Mouse (Mus musculus) kidney, postnatal 25 days (tissue): ENCODE results near the gene Rpl36al.

Experiments
- DNase-seq, 2 experiments: peaks; one replicate each; pipeline ENCODE4 v3.0.0; 2021; ENCODE audit warnings: mixed read lengths in 2 of 2

The Rpl36al gene

GRCm38 (mm10) chr12:69183583-69184308, at the start of gene Rpl36al, which contains the start of gene Mgat2:
Gene Rpl36al (minus strand): TSS chr12:69184083.
Gene Mgat2 (plus strand): TSS chr12:69184157.
- DNase-seq = peak; percentile 100

GRCm38 (mm10) chr12:69229251-69229650, 45.4 kb upstream of the Rpl36al start:
- no peak for DNase-seq

DNA sequence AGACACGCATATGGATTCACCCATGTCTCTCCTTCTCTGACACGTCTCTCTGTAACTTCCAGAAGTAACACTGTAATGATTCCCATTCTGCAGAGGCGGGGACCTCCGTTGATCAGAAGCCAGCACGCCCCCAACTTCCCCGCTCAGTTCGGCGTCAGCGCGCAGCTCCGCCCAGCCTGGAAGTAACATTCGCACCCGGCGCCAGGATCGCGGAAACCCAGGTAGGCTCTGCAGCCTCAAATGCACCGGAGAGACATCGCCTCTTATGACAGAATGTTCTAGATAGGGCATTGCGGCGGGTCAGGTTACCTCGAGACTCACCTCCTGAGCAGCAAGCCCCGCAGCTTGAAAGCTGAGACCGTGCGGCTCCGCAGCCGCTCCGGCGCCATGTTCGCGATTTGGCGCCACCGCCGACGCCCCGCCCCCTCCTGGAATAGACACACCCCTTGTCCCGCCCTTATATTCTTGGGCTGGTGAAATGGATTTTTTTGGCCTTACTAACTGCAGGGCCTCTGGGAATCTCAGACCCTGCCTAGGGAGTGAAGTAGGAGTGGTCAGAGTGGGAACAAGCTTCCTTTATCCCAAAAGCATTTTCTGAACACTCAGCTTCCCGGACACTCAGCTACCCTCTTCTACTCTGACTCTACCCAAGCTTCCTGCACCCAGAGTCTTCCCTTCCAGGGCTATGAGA, 44.0 kb upstream of the Rpl36al start, which contains the start of gene Pole2:
Gene Pole2 (minus strand): TSS at position 420 of the 691 bp plus-strand sequence.
- peak; percentile 89 to 91 for DNase-seq

GRCm38 (mm10) chr12:69220613-69221277, 36.9 kb upstream of the Rpl36al start:
- DNase-seq = peak in 1 of 2 experiments; percentile 48

DNA sequence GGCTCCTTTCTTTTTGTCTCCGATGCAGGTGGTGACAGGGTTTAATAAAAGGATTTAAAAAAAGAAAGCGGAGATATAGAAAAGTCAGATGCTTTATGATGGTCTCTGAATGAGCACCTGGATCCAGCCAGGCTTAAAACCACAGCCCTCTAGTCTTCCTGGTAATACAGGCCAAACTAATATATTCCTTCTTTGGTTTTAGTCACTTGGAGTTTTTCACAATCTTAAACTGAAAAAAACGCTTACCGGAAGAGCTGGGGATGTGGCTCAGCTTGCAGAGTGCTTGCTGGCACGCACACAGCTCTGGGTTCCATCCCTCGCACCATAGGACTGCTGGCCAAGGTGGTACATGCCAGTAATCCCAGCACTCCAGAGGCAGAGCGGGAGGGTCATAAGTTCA, 32.7 kb upstream of the Rpl36al start:
- DNase-seq = no peak

DNA sequence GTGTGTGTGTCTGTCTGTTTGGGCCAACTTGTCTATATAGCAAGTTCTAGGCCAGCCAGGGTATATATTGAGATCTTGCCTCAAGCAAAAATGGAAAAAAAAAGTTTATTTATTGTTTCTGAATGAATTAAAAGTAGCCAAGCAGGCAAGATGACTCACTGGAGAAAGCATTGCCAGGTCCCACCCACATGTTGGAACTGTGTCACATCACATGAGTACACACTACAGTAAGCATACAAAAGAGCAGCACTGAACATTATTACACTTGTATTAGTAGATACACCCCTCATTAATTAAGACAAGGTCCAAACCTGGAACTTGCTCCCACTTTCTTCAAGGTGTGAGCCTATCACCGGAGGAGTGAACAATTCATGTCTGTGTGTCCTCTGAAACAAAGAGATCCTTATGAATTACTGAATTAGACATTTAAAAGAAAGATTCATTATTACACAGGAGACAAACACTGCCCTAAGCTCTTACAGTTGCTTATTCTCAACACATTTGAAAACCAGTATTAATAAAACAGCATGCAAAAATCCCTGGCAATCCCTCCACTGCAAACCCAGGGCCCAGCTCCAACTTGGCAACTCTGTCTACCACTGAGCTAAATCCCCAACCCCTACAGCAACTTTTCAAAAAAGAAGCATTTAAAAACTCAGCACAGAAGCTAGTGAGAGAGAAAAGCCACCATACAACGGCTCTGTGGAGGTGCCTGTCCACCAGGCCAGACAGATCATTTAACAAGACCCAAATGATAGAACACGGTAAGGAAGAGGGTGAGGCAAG, 31.3 kb upstream of the Rpl36al start:
- no peak for DNase-seq

DNA sequence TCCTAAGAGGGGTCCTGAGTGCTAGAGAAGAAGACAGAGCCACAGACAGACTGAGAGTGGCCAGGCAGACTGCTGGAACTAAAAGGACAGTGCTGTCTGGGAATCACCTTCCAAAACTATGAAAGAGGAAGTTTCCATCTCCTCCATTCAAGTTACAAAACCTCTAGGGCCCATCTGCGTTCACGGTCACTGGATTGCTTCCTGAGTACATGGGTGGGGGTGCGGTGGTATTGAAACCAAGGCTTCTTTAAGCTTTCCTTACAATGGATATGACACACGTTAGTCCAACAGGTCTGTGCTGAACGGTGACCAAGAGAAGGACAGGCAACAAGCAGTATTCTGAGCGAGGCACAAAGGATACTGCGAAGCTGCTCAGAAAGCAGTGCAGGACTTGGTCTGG, 30.5 kb upstream of the Rpl36al start:
- DNase-seq = no peak

- no peak for DNase-seq
These were observed 29.4 kb upstream of the Rpl36al start for GRCm38 (mm10) chr12:69213186-69213777.

- peak in 1 of 2 experiments; percentile 38 for DNase-seq
These were observed 27.2 kb upstream of the Rpl36al start for GRCm38 (mm10) chr12:69211057-69211456.

GRCm38 (mm10) chr12:69210056-69210979, 26.4 kb upstream of the Rpl36al start:
- no peak for DNase-seq

GRCm38 (mm10) chr12:69208520-69208919, 24.6 kb upstream of the Rpl36al start:
- no peak for DNase-seq

GRCm38 (mm10) chr12:69207926-69208325, 24.0 kb upstream of the Rpl36al start:
- no peak for DNase-seq

DNA sequence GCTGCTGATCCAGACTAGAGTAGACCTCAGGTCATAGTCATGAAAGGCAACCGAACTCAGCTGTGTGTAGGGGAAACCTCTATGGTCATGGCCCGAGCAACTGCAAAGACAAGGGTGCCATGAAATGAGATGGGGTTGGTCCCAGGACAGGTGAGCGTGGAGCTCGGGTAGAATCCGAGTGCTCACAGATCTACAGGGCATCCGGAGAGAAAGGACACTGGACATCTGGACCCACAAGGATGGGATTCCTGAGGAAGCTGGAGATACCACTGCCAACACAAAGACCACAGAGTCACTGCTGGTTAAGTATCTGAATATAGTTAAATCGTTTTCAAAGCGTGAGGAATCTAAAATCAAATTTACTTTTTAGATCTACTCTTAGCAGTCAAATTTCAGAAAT, 23.5 kb upstream of the Rpl36al start:
- DNase-seq = no peak

- no peak for DNase-seq
These were observed 20.4 kb upstream of the Rpl36al start, which contains the start of gene Gm49384 for GRCm38 (mm10) chr12:69204052-69204833. Gene Gm49384 (minus strand): TSS chr12:69204267.

- no peak for DNase-seq
These were observed 15.1 kb upstream of the Rpl36al start for GRCm38 (mm10) chr12:69198985-69199384.

DNA sequence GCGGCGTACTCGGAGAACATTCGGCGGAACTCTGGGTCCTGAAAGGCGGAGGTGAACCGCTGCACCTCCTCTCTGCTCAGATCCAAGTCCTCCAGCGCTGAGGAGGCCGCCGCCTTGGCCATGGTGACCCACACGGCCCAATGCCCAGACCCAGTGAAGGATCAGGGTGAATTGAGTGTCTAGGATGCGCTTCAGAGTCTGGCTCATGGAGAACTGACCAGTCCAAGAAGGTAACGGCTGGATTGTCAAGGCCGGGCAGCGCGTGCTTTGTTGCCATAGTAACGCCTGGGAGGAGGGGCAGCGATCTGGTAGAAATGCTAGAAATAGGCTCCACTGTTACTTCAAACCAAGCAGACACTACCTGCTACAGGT, 14.3 kb upstream of the Rpl36al start, which contains the start of gene Dnaaf2:
Gene Dnaaf2 (minus strand): TSS at position 266 of the 372 bp plus-strand sequence.
- peak; percentile 90 to 91 for DNase-seq

DNA sequence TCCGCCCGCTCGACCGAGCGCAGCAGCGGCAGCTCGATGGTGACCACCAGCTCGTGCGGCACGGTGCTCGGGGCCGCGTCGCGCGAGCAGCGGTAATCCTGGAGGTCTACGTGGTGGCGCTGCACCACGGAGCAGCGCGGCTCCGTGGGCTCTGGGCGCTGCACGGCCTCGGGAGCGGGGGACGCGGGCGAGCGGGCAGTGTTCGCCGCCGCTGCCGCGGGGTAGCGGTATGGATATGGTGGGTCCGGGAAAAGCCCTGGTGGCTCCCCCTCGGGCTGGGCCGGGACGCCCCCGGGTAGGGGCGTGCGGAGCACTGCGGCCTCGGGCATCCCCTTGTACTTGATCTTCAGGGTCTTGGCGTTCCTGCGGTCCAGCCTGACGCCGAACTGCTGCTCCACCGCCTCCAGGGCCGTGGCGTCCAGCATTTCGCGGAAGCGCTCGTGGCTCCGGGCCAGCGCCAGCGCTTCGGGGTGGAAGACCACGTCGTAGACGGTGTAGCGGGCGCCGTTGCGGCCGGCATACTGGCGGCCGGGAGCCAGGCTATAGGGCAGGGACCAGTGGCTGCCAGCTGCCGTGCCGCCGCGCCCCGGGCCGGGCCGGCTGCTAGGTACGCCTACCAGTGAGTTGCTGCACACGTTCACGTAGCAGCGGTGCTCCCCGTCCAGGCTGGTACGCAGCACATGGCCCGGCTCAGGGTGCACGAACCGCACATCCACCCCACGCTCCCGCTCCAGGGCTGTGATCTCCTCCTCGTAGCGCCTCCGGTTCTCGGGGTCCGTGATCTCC, 13.7 kb upstream of the Rpl36al start:
- peak; percentile 53 to 72 for DNase-seq

GRCm38 (mm10) chr12:69196444-69197377, 12.8 kb upstream of the Rpl36al start, which contains the start of gene Gm49383:
Gene Gm49383 (minus strand): TSS chr12:69197104.
- DNase-seq = peak; percentile 71 to 85
